Mouse (Mus musculus) adrenal gland, adult 8-10 months (tissue): ENCODE measurements around the gene 2310061N02Rik. TPM values are rescaled to one million over a fixed set of nuclear protein-coding genes. Genes with fewer than 3 reads are reported as not detected.
"Not testable (repeated sequence)": the region's sequence is repeated elsewhere in the genome, so short reads cannot be mapped to it uniquely, and the experiment has no call there.

Experiments used
- DNase-seq: peaks from one replicate; pipeline ENCODE4 v3.0.0; 2022
- total RNA-seq, 4 experiments: library from RNA; stranded (reverse); gene quantifications; 2 replicates each; pipeline ENCODE4 v1.2.4; 2022

2310061N02Rik gene
- not detected for total RNA-seq

DNA sequence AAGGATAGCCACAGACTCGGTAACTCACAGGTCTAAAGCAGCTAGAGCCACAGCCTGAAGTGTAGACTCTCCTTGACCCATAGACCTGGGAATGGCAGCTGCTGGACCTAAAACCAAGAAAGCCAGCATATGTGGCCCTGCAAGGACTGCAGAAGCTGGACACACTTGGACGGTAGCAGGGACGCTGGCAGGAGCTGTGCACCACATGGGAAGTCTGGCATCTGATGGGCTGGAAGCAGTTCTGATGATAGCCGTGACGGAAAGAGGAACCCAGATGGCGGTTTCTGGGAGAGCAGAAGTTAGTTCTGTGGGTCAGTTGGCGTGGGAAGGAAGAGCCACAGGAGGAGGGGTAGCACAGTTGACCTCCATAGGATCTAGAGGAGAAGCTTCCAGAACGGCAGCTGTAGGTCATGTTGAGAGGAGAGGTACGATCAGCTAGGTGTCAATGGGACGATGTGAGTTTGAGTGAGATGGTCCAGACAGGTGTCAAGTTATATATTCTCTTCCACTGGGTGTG, at the start of gene 2310061N02Rik:
Gene 2310061N02Rik (minus strand): TSS at position 467 of the 517 bp plus-strand sequence.
- DNase-seq: no peak

DNA sequence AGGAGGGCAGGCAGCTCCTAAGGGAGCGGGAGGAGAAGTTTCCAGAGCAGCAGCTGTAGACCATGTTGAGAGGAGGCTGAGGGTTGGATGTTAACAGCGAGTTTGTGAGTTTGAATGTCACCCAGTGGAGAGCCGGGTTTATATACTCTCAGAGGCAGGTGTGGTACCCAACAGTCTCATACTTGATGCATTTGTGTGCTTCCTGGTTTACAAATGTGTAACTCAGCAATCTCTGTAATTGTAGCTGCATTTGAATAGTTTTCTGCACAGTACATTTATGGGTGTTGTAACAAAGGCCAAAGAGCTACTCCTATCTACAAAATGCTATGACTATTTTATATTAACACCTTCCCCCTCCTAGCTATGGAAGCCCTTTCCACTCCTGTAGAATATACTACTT, 43.8 kb upstream of the 2310061N02Rik start, which contains the start of gene Krtap13:
Gene Krtap13 (minus strand): TSS at position 101 of the 400 bp plus-strand sequence.
- not testable (repeated sequence) for DNase-seq

DNA sequence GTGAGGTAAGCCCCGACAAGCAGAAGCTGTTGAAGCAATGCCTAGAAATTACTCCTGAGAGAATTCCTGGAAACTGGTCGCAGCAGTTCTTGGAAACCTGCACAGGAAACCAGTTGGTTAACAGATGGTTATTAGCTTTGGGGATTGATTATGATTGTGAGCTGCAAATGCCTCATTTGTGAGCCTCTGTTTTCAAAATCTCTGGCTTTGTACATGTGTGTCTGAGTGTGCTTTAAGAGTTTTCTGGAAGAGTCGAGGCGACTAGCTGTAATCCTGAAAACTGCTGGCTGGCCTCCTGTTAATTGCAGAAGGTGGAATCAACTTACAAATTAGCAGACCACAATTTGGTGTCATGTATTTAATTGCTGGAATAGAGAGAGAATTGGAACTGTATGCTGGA, 40.2 kb upstream of the 2310061N02Rik start:
- no peak for DNase-seq

DNA sequence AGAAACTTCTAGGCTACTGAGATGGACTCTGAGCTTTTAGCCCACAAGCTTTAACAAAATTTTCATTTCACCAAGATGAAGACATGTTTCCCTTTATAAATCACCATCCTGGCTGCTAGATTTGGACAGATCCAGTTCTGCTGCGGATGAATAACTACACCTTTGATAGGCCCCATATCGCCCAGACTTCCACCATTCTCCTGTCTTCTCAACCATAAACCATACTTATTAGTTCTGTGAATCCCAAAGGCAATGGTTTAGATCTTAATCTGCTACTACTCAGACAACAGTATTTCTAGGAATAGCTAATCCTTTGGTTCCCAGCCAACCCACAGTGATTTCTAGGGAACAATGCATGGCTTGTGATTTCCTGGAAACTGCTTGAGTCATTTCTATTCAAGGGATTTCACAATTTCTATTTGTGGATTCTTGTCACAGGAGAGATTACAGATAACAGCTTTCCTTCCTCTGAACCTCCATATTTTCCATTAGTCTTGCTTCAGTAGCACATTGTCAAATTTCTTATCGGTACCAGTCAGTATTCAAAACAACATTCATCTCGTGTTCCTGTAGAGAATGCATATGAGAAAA, 37.1 kb upstream of the 2310061N02Rik start:
- peak; percentile 1 for DNase-seq

DNA sequence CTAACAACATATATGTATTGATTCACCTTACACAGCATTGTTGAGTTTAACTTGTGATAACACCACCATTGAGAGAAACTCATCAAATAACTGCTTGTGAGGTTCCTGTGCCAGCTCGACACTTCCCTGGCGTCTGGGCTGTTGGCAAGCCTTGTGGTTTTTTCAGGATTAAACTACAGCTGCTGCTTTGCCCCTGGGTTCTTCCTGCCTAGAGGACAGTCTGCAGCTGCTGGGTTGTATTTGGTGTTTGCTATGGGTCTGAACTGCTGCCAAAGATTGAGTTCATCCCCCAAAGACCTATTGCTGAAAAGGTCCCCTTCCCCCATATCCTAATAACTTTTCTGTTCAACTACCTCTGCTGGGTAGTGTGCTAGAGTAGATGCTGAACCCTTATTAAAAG, 27.6 kb upstream of the 2310061N02Rik start:
- no peak for DNase-seq

DNA sequence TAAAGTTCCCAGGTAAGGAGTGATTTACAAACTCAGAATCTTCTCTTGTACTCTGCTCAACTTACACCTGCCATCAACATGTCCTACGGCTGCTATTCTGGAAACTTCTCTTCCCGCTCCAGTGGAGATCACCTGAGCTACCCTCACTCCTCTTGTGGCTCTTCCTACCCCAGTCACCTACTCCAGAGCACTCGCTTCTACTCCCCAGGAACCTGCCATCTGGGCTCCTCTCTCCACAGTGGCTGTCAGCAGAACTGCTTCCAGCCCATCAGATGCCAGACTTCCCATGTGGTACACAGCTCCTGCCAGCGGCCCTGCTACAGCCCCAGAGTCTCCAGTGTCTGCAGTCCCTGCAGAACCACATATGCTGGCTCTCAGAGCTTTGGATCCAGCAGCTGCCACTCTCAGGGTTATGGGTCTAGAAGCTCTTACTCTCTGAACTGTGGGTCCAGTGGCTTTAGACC, 21.1 kb upstream of the 2310061N02Rik start, which contains the start of gene Krtap13-1:
Gene Krtap13-1 (plus strand): TSS at position 51 of the 464 bp plus-strand sequence.
- DNase-seq: no peak

DNA sequence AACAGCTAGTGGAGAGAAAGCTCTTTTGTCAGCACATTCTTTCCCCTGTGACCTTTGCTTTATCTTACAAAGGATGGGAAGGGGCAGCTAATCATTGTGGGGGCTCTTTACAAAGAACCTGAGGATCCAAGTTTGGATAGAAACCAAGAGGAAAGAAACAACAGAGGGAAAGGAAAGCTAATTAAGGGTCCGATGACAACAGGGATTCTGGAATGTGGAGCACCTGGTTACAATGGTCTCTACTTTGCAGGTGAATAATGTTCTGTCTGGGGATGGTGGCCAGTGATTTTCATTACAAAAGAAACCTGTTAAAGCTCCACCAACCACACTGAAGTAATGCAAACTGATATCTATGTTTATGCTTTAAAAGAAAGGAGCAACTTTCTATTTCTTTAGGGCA, 12.3 kb upstream of the 2310061N02Rik start:
- DNase-seq: no peak

DNA sequence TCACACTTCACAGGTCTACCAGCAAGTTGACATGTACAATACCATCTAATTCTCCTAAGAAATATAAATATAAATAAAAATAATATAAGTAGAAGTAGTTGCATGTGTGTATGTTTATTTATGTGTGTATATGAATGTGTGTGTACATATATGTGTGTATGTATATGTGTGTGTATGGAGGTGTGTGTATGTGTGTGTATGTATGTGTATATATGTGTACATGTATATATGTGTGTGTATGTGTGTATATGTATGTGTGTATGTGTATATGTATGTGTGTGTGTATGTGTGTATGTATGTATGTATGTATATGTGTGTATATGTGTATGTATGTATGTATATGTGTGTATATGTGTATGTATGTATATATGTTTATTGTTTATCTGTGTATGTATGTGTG, 8.8 kb upstream of the 2310061N02Rik start:
- DNase-seq: no peak

DNA sequence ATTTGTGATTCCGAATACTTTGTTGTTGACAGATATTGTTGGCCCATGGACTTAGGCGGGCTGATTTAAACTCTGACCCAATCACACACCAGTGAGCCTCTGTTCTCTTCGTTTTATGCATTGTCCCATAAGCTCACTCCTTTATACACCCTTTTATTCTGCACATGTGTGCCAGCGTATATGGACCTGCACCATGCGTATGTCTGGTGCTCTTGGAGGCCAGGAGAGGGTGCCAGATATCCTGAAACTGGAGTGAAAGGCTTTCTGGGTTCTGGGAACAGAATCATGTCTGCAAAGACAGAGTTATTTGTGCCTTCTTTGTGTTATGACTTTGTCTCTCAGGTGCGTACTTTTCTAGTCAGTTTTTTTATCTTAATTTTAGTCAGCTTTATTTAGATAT, 3.5 kb upstream of the 2310061N02Rik start:
- DNase-seq: no peak

DNA sequence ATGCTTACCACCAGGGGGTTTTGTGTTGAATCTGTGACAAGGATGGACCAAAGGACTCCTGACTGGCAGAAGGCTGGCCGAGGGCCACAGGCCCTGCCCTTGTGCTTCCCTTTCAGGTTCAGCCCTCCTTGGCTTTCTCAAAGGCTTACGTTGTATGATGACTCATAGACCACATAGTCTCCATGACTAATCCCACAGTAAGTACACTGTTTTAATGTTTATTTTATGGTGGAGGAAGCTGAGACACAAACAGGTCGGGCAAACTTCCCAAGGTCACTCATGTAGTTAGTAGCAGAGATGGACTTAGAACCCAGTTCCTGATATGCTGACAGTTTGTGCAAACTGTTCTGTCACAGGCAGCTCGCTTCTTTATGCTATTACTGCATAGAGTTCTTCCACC, 3.0 kb upstream of the 2310061N02Rik start:
- no peak for DNase-seq

DNA sequence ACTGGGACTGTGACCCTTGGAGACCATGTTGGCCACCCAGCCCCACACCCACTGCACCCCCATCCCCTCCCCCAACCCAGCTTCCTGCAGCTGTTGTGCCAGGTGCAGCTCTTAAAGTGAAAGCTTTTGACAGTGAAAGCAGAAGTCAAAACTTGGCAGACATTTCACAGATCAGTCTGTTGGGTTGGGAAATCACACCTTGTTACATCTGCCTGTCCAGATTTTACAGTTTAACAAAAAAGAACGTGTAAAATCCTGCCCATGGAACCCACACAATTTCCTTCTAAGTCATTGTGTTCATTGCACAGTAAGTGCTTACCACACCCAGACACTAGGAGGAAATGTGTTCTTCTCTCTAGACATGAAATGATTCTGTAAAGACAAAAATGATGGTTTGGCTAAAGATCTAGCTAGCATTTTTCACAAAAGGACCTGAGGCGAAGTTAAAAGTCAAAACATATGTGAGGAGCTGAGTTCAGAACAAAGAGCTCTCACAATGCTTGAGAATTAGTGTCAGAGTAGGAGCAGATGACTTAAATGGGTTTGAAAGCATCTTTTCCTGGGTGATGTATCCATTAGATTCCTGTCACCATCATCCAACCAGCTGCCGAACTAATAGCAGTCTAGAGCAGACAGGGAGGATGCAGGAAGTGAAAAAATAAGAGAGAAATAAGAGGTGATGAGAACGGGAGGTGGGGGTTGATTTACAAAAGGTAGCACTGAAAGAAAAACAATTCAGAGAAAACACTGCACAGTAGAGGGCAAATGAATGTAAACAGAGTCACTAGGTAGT, 6.5 kb downstream of the 2310061N02Rik start:
- DNase-seq: no peak

DNA sequence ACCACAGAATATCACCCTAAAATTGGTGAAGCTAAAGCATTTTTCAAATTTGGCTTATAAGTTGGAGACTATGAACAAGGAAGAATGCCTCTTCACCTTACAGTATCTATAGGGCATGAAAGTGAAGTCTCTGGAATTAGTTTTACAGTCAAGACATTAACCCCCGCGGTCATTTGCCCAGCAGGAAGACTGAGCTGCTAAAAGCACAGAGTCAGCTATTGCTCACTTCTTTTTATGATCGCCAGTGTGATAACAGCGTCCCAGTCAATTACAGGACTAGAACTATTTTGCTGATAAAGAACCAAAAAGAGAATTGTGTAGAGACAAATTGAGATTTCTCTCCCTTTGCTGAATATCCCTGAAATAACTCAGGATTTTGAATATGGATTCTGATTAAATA, 11.5 kb downstream of the 2310061N02Rik start:
- DNase-seq: no peak

DNA sequence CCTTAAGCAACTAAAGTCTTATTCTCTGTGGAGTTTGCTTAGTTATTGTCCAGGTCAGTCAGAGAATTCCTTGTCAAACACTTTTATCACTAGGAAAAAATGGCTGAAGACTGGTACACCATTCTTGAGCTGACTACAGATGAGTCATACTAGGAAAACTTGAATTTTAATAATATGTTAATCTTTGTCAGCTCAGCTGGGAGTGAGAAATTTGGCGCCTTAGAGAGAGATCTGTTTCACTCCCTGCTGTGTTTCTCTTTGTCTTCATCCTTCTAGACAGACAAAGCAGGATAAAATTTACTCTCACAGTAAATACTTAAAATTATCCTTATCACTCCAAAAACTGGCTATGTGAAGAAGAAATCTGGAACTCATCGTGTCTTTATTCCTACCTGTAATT, 26.5 kb downstream of the 2310061N02Rik start:
- no peak for DNase-seq

DNA sequence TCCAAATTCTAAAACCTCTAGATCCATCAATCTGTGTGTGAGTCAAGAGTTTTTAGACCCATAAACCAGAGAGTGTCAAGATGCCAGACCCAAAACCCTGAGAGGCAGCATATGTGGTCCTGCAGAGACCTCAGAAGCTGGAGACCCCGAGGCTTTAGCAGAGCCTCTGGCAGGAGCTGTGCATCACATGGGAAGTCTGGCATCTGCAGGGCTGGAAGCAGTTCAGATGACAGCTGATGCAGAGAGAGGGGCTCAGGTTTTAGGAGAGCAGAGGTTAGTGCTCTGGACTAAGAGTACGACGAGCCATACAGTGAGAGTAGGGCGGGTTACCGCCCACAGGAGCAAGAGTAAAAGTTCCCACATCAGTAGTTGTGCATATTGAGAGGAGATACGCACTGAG, 28.7 kb downstream of the 2310061N02Rik start:
- no peak for DNase-seq

DNA sequence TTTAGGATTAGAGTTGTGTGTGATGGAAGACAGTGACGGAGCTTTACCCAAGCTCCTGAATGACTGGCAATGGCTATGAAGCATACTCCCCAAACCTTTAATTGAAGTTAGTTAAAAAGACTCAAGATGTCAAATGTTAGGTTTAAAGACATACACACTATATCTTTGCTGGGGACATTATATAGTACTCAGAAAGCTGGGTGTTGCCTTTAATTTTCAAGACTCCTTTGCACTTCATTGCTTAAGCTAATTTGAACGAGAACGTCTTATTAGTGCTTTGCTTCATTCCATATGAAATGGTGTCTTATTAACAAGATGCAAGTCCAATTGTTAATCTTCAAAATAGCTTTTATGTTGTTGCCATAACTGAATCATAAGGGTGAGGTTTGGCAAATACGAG, 36.2 kb downstream of the 2310061N02Rik start, which contains the start of gene Krtap27-1:
Gene Krtap27-1 (minus strand): TSS at position 101 of the 400 bp plus-strand sequence.
- no peak for DNase-seq

DNA sequence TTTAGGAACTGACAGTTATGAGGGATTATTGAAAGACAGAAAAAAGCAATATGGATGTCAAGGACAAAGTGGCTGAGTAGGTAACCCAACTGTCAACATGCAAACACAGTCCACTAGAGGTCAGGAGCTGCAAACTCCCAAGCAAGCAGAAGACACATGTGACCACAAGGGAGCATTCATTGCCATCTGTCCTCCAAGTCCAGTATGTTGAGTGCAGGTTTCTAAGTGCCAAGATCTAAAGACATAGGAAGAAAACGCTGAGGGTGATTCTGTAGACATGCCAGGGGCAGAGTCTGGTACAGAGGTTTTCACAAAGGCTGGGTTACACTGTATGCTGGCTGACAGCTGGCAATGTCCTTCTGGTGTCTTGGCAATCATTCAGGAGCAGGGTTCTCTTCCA, 50.3 kb downstream of the 2310061N02Rik start:
- DNase-seq: no peak

Other genes starting within 250 kb of the 2310061N02Rik start
- not detected for gene Cldn17, start 201.0 kb downstream of the 2310061N02Rik start, total RNA-seq
- not detected for gene Cldn8, start 144.8 kb downstream of the 2310061N02Rik start, total RNA-seq
- gene Krtap24-1, start 95.7 kb downstream of the 2310061N02Rik start, total RNA-seq: not detected
- gene 2310079G19Rik, start 80.3 kb downstream of the 2310061N02Rik start, total RNA-seq: not detected
- not detected for gene Krtap26-1, start 60.2 kb downstream of the 2310061N02Rik start, total RNA-seq
- gene Krtap27-1, start 36.3 kb downstream of the 2310061N02Rik start, total RNA-seq: not detected
- gene Krtap13-1, start 20.9 kb upstream of the 2310061N02Rik start, total RNA-seq: not detected
- not detected for gene Krtap13, start 43.7 kb upstream of the 2310061N02Rik start, total RNA-seq
- gene 2310034C09Rik, start 50.9 kb upstream of the 2310061N02Rik start, total RNA-seq: not detected
- gene 2310057N15Rik, start 66.2 kb upstream of the 2310061N02Rik start, total RNA-seq: not detected
- not detected for gene Gm5965, start 69.9 kb upstream of the 2310061N02Rik start, total RNA-seq
- not detected for gene Gm20741, start 104.3 kb upstream of the 2310061N02Rik start, total RNA-seq
- gene Krtap15, start 112.3 kb upstream of the 2310061N02Rik start, total RNA-seq: not detected
- not detected for gene Krtap14, start 118.2 kb upstream of the 2310061N02Rik start, total RNA-seq
- gene Krtap19-1, start 161.4 kb upstream of the 2310061N02Rik start, total RNA-seq: not detected
- gene Krtap19-2, start 166.3 kb upstream of the 2310061N02Rik start, total RNA-seq: not detected
- gene Krtap19-3, start 170.1 kb upstream of the 2310061N02Rik start, total RNA-seq: not detected
- gene Krtap19-4, start 177.1 kb upstream of the 2310061N02Rik start, total RNA-seq: not detected
- gene Krtap19-5, start 188.5 kb upstream of the 2310061N02Rik start, total RNA-seq: not detected
- not detected for gene Krtap19-9b, start 224.3 kb upstream of the 2310061N02Rik start, total RNA-seq